Mouse (Mus musculus) c-Kit-positive CD71-positive TER-119-negative erythroid progenitor cells, embryonic 14.5 days (primary cell): ENCODE data around the gene Abcd2.

Source experiments
- DNase-seq: peaks from one replicate; pipeline ENCODE4 v3.0.0-alpha.2; 2013; ENCODE audit warnings: low read depth

Abcd2 gene

GRCm38 (mm10) chr15:91161153-91161552, 30.4 kb downstream of the Abcd2 start:
- DNase-seq, result no peak

- no peak for DNase-seq
These were observed 38.3 kb downstream of the Abcd2 start for GRCm38 (mm10) chr15:91153311-91153710.

- no peak for DNase-seq
These were observed 39.0 kb downstream of the Abcd2 start for GRCm38 (mm10) chr15:91152592-91152991.

GRCm38 (mm10) chr15:91124584-91124983, 67.0 kb downstream of the Abcd2 start:
- no peak for DNase-seq

GRCm38 (mm10) chr15:91112555-91113209, 78.9 kb downstream of the Abcd2 start:
- no peak for DNase-seq

GRCm38 (mm10) chr15:91108102-91108659, 83.4 kb downstream of the Abcd2 start:
- DNase-seq, result no peak

GRCm38 (mm10) chr15:91104934-91105333, 86.7 kb downstream of the Abcd2 start:
- no peak for DNase-seq

GRCm38 (mm10) chr15:91104276-91104675, 87.3 kb downstream of the Abcd2 start:
- DNase-seq, result no peak

GRCm38 (mm10) chr15:91103814-91104213, 87.8 kb downstream of the Abcd2 start:
- DNase-seq, result no peak

GRCm38 (mm10) chr15:91103305-91103704, 88.3 kb downstream of the Abcd2 start:
- DNase-seq, result no peak

GRCm38 (mm10) chr15:91096606-91097005, 95.0 kb downstream of the Abcd2 start:
- DNase-seq, result no peak
